Mouse (Mus musculus) kidney, adult 2 months (tissue): Measurements from ENCODE around the gene Psmd9.

Experiments
- CTCF ChIP-seq: fragments of 200-500 bp; conservative IDR thresholded peaks from 2 replicates; pipeline ENCODE4 v1.5.1; 2011; ENCODE audit warnings: low read depth, mild to moderate bottlenecking, control low read depth, low read length, moderate library complexity, mixed read lengths; ENCODE audit not compliant: insufficient read depth, insufficient read length
- POLR2A ChIP-seq: fragments of 200-500 bp; IDR thresholded peaks from one replicate; pipeline ENCODE4 v1.6.1; 2011; ENCODE audit warnings: low read depth, low read length, control low read depth

DNA sequence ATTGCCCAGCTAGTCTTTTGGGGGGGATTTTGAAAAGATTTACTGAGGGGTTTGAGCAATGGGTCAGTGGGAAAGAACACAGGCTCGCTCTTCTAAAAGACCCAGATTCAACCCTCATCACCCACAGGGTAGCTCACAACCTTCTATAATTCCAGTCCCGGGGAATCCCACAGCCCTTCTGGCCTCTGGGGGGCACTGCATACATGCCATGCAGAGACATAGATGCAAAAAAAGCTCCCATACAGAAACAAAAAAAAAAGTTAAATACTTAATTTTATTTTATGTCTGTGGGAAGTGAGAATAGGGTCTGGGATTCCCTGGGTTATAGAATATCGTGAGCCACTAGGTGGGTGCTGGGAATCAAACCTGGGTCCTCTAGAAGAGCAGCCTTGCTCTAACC lies 97.7 kb downstream of the Psmd9 start:
- TF ChIP-seq CTCF (no peak), POLR2A (no peak)
